Mouse (Mus musculus) frontal cortex, postnatal 14 days (tissue): Measurements from ENCODE around the gene Srgap1.
A peak's percentile ranks its signal among the peaks of the same experiment; 100 is the strongest.
"Not testable (repeated sequence)": the region's sequence is repeated elsewhere in the genome, so short reads cannot be mapped to it uniquely, and the experiment has no call there.

Experiments used
- DNase-seq, 2 experiments: peaks; one replicate each; pipeline ENCODE4 v3.0.0; 2022; ENCODE audit warnings: low spot score in 2 of 2

The Srgap1 gene

GRCm38 (mm10) chr10:121829034-121829433 is 218.1 kb downstream of the Srgap1 start:
- DNase-seq = no peak

- no peak for DNase-seq
These were observed 224.4 kb downstream of the Srgap1 start for GRCm38 (mm10) chr10:121822674-121823073.

GRCm38 (mm10) chr10:121820846-121821245 is 226.3 kb downstream of the Srgap1 start:
- DNase-seq = no peak

GRCm38 (mm10) chr10:121817983-121818382 is 229.1 kb downstream of the Srgap1 start:
- no peak for DNase-seq

- no peak for DNase-seq
These were observed 239.3 kb downstream of the Srgap1 start for GRCm38 (mm10) chr10:121807771-121808170.

- no peak for DNase-seq
These were observed 240.3 kb downstream of the Srgap1 start for GRCm38 (mm10) chr10:121806806-121807205.

GRCm38 (mm10) chr10:121805933-121806341 is 241.2 kb downstream of the Srgap1 start:
- DNase-seq = no peak

GRCm38 (mm10) chr10:121804551-121804950 is 242.6 kb downstream of the Srgap1 start:
- DNase-seq = no peak

GRCm38 (mm10) chr10:121800041-121800440 is 247.1 kb downstream of the Srgap1 start:
- DNase-seq = no peak

- DNase-seq = no peak
These were observed 250.9 kb downstream of the Srgap1 start for GRCm38 (mm10) chr10:121796027-121796802.

- no peak for DNase-seq
These were observed 252.6 kb downstream of the Srgap1 start for GRCm38 (mm10) chr10:121794486-121794885.

- no peak for DNase-seq
These were observed 254.5 kb downstream of the Srgap1 start for GRCm38 (mm10) chr10:121792661-121793060.

- DNase-seq = no peak
These were observed 257.0 kb downstream of the Srgap1 start for GRCm38 (mm10) chr10:121790078-121790477.

GRCm38 (mm10) chr10:121788536-121788935 is 258.6 kb downstream of the Srgap1 start:
- no peak for DNase-seq

- DNase-seq = no peak
These were observed 266.0 kb downstream of the Srgap1 start for GRCm38 (mm10) chr10:121781159-121781558.

GRCm38 (mm10) chr10:121775990-121776389 is 271.1 kb downstream of the Srgap1 start:
- DNase-seq = no peak

- DNase-seq = no peak
These were observed 273.3 kb downstream of the Srgap1 start for GRCm38 (mm10) chr10:121773813-121774212.

- DNase-seq = no peak
These were observed 276.2 kb downstream of the Srgap1 start for GRCm38 (mm10) chr10:121770624-121771577.

GRCm38 (mm10) chr10:121769711-121770110 is 277.4 kb downstream of the Srgap1 start:
- DNase-seq = no peak

- DNase-seq = not testable (repeated sequence)
These were observed 279.8 kb downstream of the Srgap1 start for GRCm38 (mm10) chr10:121767295-121767694.

GRCm38 (mm10) chr10:121765174-121766057 is 281.7 kb downstream of the Srgap1 start:
- peak in 1 of 2 experiments; percentile 40 for DNase-seq
